Mouse (Mus musculus): ENCODE data around the gene Utp11. TPM values are rescaled to one million over a fixed set of nuclear protein-coding genes. Genes with fewer than 3 reads are reported as not detected.

Utp11 gene
- polyA plus RNA-seq, 1 experiment from 2014 or later, result 42.1 TPM

MicroRNAs within 50 kb of the gene (microRNA counts, 519-probe panel; counts per million panel counts)
- not detected for microRNA mmu-miR-697

Small RNAs within 50 kb of the gene (microRNA-seq; reads per million reads assigned to microRNA genes)
- gene Gm24721 (not detected), gene Mir697 (not detected)

Other genes with a start within 250 kb of the Utp11 start
- 1.1 and 1.7 TPM in 2 replicates for gene 3100002H09Rik, start 82.8 kb downstream of the Utp11 start, polyA plus RNA-seq (2015; fragmentation: Nextera tagmentation; extraction: Ambion mirVana)
- gene Pou3f1, start 36.8 kb downstream of the Utp11 start, polyA plus RNA-seq (2015; fragmentation: Nextera tagmentation; extraction: Ambion mirVana), result 20.9 and 22.7 TPM in 2 replicates
- gene Fhl3, start 7.1 kb upstream of the Utp11 start, polyA plus RNA-seq (2015; fragmentation: Nextera tagmentation; extraction: Ambion mirVana), result 1.9 and 2.3 TPM in 2 replicates
- 128 and 129 TPM in 2 replicates for gene Sf3a3, start 21.2 kb upstream of the Utp11 start, polyA plus RNA-seq (2015; fragmentation: Nextera tagmentation; extraction: Ambion mirVana)
- 25.3 and 25.6 TPM in 2 replicates for gene Inpp5b, start 48.2 kb upstream of the Utp11 start, polyA plus RNA-seq (2015; fragmentation: Nextera tagmentation; extraction: Ambion mirVana)
- 12.1 and 14.9 TPM in 2 replicates for gene Mtf1, start 108.5 kb upstream of the Utp11 start, polyA plus RNA-seq (2015; fragmentation: Nextera tagmentation; extraction: Ambion mirVana)
- 50.3 and 51.2 TPM in 2 replicates for gene Yrdc, start 157.1 kb upstream of the Utp11 start, polyA plus RNA-seq (2015; fragmentation: Nextera tagmentation; extraction: Ambion mirVana)
- 65.1 and 75.2 TPM in 2 replicates for gene 1110065P20Rik, start 157.6 kb upstream of the Utp11 start, polyA plus RNA-seq (2015; fragmentation: Nextera tagmentation; extraction: Ambion mirVana)
- gene Maneal, start 168.6 kb upstream of the Utp11 start, polyA plus RNA-seq (2015; fragmentation: Nextera tagmentation; extraction: Ambion mirVana), result 8.3 and 11.0 TPM in 2 replicates
- gene Epha10, start 187.3 kb upstream of the Utp11 start, polyA plus RNA-seq (2015; fragmentation: Nextera tagmentation; extraction: Ambion mirVana), result 1.2 and 2.7 TPM in 2 replicates
- gene 9930104L06Rik, start 243.4 kb upstream of the Utp11 start, polyA plus RNA-seq (2015; fragmentation: Nextera tagmentation; extraction: Ambion mirVana), result 17.1 and 17.2 TPM in 2 replicates
- 70.0 and 76.6 TPM in 2 replicates for gene Cdca8, start 245.7 kb upstream of the Utp11 start, polyA plus RNA-seq (2015; fragmentation: Nextera tagmentation; extraction: Ambion mirVana)